Mouse (Mus musculus) cerebellum, adult 2 months (tissue): ENCODE measurements at regions not wholly inside any gene's neighbourhood (a gene's known extent, or its start where the extent isn't known, plus 50 kb on each side); places are given as distances from the start of the nearest gene placed in this dataset.

Experiments used
- CTCF ChIP-seq: fragments of 200-500 bp; IDR thresholded peaks from 2 replicates; pipeline ENCODE4 v1.5.1; 2011; ENCODE audit warnings: low read depth, mild to moderate bottlenecking, control low read depth, low read length, moderate library complexity, borderline replicate concordance; ENCODE audit not compliant: insufficient read depth
- POLR2A ChIP-seq: fragments of 200-500 bp; IDR thresholded peaks from 2 replicates; pipeline ENCODE4 v1.6.1; 2011; ENCODE audit warnings: low read length, control low read depth, borderline replicate concordance; ENCODE audit not compliant: insufficient read depth

DNA sequence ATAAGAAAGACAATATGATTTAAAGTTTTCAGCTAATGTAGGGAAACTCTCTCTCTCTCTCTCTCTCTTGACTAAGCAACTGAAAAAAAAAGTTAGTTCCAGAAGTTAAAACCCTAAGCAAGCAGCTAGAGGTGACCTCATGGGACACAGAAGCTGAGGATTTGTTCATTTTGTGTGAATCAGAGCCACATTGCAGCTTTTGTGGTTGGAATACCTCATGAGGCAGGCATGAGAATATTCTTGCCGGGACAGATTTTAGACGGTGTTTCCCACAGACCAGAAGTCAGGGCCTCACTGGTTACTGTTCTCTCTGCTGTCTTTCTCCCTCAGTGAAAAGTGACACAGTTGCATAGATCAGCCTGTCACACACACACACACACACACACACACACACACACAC, 107.3 kb downstream of the Dact1 start:
- no peak for TF ChIP-seq CTCF
- TF ChIP-seq POLR2A = no peak
